Mouse (Mus musculus) lung, postnatal 0 days (tissue): ENCODE measurements around the gene Arl16.

ENCODE experiments used
- CTCF ChIP-seq: IDR thresholded peaks from 2 replicates; pipeline ENCODE4 v1.5.1; 2016; ENCODE audit warnings: antibody characterized with exemption, mild to moderate bottlenecking
- EP300 ChIP-seq: IDR thresholded peaks from 2 replicates; pipeline ENCODE4 v1.6.1; 2016; ENCODE audit warnings: antibody characterized with exemption, mild to moderate bottlenecking, control low read depth

DNA sequence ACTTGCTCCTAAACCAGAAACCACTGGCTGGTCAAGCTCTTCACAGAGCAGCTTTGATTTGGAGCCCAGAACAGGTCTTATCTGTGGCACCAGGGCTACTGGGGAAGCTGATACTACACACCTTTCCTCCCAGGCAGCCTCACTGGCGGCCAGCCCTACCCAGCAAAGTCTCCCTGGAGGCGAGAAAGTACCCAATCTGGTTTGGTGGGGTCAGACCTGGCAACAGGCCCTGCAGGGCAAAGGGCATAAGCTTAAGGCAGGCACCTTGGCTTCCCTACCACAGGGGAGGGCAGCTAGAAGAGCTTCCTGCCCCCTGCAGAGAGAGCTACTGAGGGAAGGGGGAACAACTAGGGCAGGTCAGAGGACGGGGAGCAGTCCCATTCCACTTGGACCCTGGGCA lies 33.0 kb upstream of the Arl16 start:
- TF ChIP-seq EP300 (no peak), CTCF (no peak)
